Mouse (Mus musculus): ENCODE measurements around the gene Pop7. TPM values are rescaled to one million over a fixed set of nuclear protein-coding genes. Genes with fewer than 3 reads are reported as not detected.

Pop7 gene
- polyA plus RNA-seq, 1 experiment, result 36.6 TPM

DNA sequence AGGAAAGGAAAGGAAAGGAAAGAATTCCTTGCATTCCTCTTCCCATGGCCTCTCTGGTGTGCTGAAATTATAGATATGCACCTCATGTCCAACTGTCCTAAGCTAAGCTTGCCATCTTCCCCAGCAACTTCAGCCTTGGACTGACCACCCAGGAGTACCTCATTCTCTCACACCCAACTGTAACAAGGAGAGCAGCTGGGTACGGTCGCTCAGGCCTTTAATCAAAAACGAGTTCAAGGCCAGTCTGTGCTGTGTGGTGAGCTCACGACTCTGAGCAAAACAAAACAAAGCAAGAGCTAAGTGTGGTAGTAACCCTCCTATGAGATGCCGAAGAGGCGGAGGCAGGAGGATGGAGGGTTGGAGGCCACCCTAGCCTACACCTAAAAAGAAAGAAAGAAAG, 38.7 kb upstream of the Pop7 start:
- WGBS, result 81% methylated on average over 6 of the region's 6 CpGs
- Histone ChIP-seq H3K36me3 (ENCODE audit: control insufficient read depth, insufficient read depth, low read length) (no peaks in the 10 kb centered on the region), H3K4me1 (ENCODE audit: control insufficient read depth, insufficient read depth, insufficient read length, low read length) (peaks cover 2% of the 10 kb centered on the region; the same call in 1 of the 2 replicates), H3K27me3 (ENCODE audit: control insufficient read depth, insufficient read depth, low read length) (no peaks in the 10 kb centered on the region), H3K4me3 (ENCODE audit: low read depth, low read length) (no peak overlapping the region), H3K27ac (ENCODE audit: insufficient read depth, low read depth, low read length) (no peak overlapping the region)
- TF ChIP-seq CTCF (IDR thresholded peaks at IDR 0.05; ENCODE audit: extremely low read depth, insufficient read length, insufficient replicate concordance, low read depth, low read length) (no peak), POLR2A (IDR thresholded peaks at IDR 0.05; ENCODE audit: low read depth, low read length) (no peak)

GRCm38 (mm10) chr5:137539291-137539801, 37.0 kb upstream of the Pop7 start:
- Histone ChIP-seq H3K4me3 (ENCODE audit: low read depth, low read length) (no peak overlapping the region), H3K27me3 (ENCODE audit: control insufficient read depth, insufficient read depth, low read length) (no peaks in the 10 kb centered on the region), H3K4me1 (ENCODE audit: control insufficient read depth, insufficient read depth, insufficient read length, low read length) (peaks cover 6% of the 10 kb centered on the region; the same call in 1 of the 2 replicates), H3K27ac (ENCODE audit: insufficient read depth, low read depth, low read length) (no peak overlapping the region), H3K36me3 (ENCODE audit: control insufficient read depth, insufficient read depth, low read length) (no peaks in the 10 kb centered on the region)
- no peak for TF ChIP-seq CTCF (IDR thresholded peaks at IDR 0.05; ENCODE audit: extremely low read depth, insufficient read length, insufficient replicate concordance, low read depth, low read length)
- no peak for TF ChIP-seq POLR2A (IDR thresholded peaks at IDR 0.05; ENCODE audit: low read depth, low read length)
- WGBS, result 19% methylated on average over 7 of the region's 7 CpGs

- H3K4me1 ChIP-seq (ENCODE audit: control insufficient read depth, insufficient read depth, insufficient read length, low read length), result peaks cover 6% of the 10 kb centered on the region; the same call in 1 of the 2 replicates
- no peaks in the 10 kb centered on the region for H3K36me3 ChIP-seq (ENCODE audit: control insufficient read depth, insufficient read depth, low read length)
- no peak overlapping the region for H3K4me3 ChIP-seq (ENCODE audit: low read depth, low read length)
- no peaks in the 10 kb centered on the region for H3K27me3 ChIP-seq (ENCODE audit: control insufficient read depth, insufficient read depth, low read length)
- WGBS, result 72% methylated on average over 4 of the region's 4 CpGs
- no peak for TF ChIP-seq POLR2A (IDR thresholded peaks at IDR 0.05; ENCODE audit: low read depth, low read length)
- TF ChIP-seq CTCF (IDR thresholded peaks at IDR 0.05; ENCODE audit: extremely low read depth, insufficient read length, insufficient replicate concordance, low read depth, low read length), result no peak
- H3K27ac ChIP-seq (ENCODE audit: insufficient read depth, low read depth, low read length), result no peak overlapping the region
These were observed 35.1 kb upstream of the Pop7 start for GRCm38 (mm10) chr5:137537461-137537860.

- Histone ChIP-seq H3K27ac (ENCODE audit: insufficient read depth, low read depth, low read length) (0 out of 2 replicates have a peak overlapping the region, but pooled peaks have one; percentile 65), H3K36me3 (ENCODE audit: control insufficient read depth, insufficient read depth, low read length) (no peaks in the 10 kb centered on the region), H3K4me1 (ENCODE audit: control insufficient read depth, insufficient read depth, insufficient read length, low read length) (peaks cover 6% of the 10 kb centered on the region; the same call in 1 of the 2 replicates), H3K4me3 (ENCODE audit: low read depth, low read length) (no peak overlapping the region), H3K27me3 (ENCODE audit: control insufficient read depth, insufficient read depth, low read length) (no peaks in the 10 kb centered on the region)
- WGBS, result 23% methylated on average over 9 of the region's 9 CpGs
- TF ChIP-seq POLR2A (IDR thresholded peaks at IDR 0.05; ENCODE audit: low read depth, low read length), result no peak
- no peak for TF ChIP-seq CTCF (IDR thresholded peaks at IDR 0.05; ENCODE audit: extremely low read depth, insufficient read length, insufficient replicate concordance, low read depth, low read length)
These were observed 33.0 kb upstream of the Pop7 start for GRCm38 (mm10) chr5:137535318-137535717.

DNA sequence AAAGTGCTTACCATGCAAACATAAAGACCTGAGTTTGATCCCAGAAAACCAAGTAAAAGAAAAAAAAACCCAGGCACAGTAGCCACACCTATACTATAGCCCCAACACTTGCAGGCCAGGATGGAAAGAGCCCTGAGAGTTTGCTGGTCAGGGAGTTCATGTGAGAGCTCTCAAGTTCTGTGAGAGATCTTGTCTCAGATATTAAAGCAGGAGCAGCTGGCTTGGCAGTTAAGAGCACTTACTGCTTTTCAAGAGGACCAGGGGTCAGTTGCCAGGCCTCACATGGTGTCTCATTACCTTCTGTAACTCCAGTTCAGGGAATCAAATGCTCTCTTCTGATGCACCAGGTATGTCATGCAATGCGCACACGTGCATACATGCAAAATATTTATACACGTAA, 32.4 kb upstream of the Pop7 start:
- Histone ChIP-seq H3K27ac (ENCODE audit: insufficient read depth, low read depth, low read length) (peak overlapping the region; percentile 65), H3K27me3 (ENCODE audit: control insufficient read depth, insufficient read depth, low read length) (no peaks in the 10 kb centered on the region), H3K4me3 (ENCODE audit: low read depth, low read length) (no peak overlapping the region), H3K4me1 (ENCODE audit: control insufficient read depth, insufficient read depth, insufficient read length, low read length) (peaks cover 8% of the 10 kb centered on the region), H3K36me3 (ENCODE audit: control insufficient read depth, insufficient read depth, low read length) (peaks cover 5% of the 10 kb centered on the region)
- no peak for TF ChIP-seq CTCF (IDR thresholded peaks at IDR 0.05; ENCODE audit: extremely low read depth, insufficient read length, insufficient replicate concordance, low read depth, low read length)
- WGBS, result 71% methylated on average over 3 of the region's 3 CpGs

DNA sequence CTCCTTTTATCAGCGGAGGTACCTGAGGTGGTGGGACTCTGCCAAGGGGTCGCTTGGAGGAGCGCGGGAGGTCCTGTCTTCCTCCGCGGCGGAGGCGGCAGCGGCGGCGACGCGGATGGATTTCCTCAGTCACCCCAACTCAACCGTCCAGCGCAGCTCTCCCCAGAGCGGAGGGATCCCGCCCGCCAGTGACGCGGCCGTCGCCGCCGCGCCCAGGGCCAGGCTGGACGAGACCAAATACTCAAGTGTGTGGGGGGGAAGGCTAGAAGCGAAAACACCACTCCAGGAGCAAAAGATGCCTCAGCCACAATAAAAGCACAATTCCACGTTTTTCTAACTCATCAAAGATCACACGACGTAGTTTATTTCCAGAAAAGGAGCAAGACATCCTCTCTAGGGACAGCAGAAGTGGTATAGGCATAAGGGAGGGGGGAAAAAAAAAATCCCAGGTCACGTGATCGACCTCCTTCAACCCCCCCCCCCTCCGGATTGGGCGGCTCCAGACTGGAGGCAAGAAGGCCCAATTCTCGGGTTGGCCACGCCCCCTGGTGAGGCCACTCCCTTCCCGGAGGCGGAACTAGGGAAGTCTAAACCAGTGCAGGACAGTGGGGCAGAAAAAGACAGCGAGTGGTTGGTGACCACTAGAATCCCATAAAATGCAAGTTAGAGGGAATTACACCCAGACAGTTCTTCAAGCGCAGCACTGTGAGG, 31.0 kb upstream of the Pop7 start, which contains the start of the genes Epo and Gnb2:
Epo (minus strand) TSS at position 126 of the 711 bp plus-strand sequence.
Gnb2 (minus strand) TSS at position 394 of the 711 bp plus-strand sequence.
- peak; percentile 91 for TF ChIP-seq POLR2A (IDR thresholded peaks at IDR 0.05; ENCODE audit: low read depth, low read length)
- TF ChIP-seq CTCF (IDR thresholded peaks at IDR 0.05; ENCODE audit: extremely low read depth, insufficient read length, insufficient replicate concordance, low read depth, low read length), result no peak
- WGBS, result under 1% methylated on average over 40 of the region's 40 CpGs
- no peaks in the 10 kb centered on the region for H3K27me3 ChIP-seq (ENCODE audit: control insufficient read depth, insufficient read depth, low read length)

GRCm38 (mm10) chr5:137532808-137533116, 30.4 kb upstream of the Pop7 start:
- WGBS, result 0% methylated on average over 12 of the region's 12 CpGs
- Histone ChIP-seq H3K27me3 (ENCODE audit: control insufficient read depth, insufficient read depth, low read length) (no peaks in the 10 kb centered on the region), H3K4me3 (ENCODE audit: low read depth, low read length) (peak overlapping the region; percentile 88), H3K27ac (ENCODE audit: insufficient read depth, low read depth, low read length) (peak overlapping the region; percentile 93), H3K36me3 (ENCODE audit: control insufficient read depth, insufficient read depth, low read length) (peaks cover 25% of the 10 kb centered on the region), H3K4me1 (ENCODE audit: control insufficient read depth, insufficient read depth, insufficient read length, low read length) (peaks cover 6% of the 10 kb centered on the region)
- TF ChIP-seq CTCF (IDR thresholded peaks at IDR 0.05; ENCODE audit: extremely low read depth, insufficient read length, insufficient replicate concordance, low read depth, low read length) (no peak), POLR2A (IDR thresholded peaks at IDR 0.05; ENCODE audit: low read depth, low read length) (no peak)

More for the DNA sequence above, 31.0 kb upstream of the Pop7 start, which contains the start of the genes Epo and Gnb2:
- peaks cover 6% of the 10 kb centered on the region for H3K4me1 ChIP-seq (ENCODE audit: control insufficient read depth, insufficient read depth, insufficient read length, low read length)
- peaks cover 20% of the 10 kb centered on the region for H3K36me3 ChIP-seq (ENCODE audit: control insufficient read depth, insufficient read depth, low read length)
- H3K27ac ChIP-seq (ENCODE audit: insufficient read depth, low read depth, low read length), result peak within 1 kb of the TSS; percentile 93
- H3K4me3 ChIP-seq (ENCODE audit: low read depth, low read length), result peak within 1 kb of the TSS; percentile 88

Data from small intestine, adult 2 months (tissue).